Mouse (Mus musculus): Measurements from ENCODE around the gene 1810049J17Rik. TPM values are rescaled to one million over a fixed set of nuclear protein-coding genes. Genes with fewer than 3 reads are reported as not detected.

Gene 1810049J17Rik
- total RNA-seq, 1 experiment from 2014 or later, result not detected

GRCm38 (mm10) chr15:12354281-12354810 is 32.6 kb upstream of the 1810049J17Rik start:
- no peak for ATAC-seq (replicated peaks; ENCODE audit: insufficient number of reproducible peaks, low FRiP score, low TSS enrichment, poor library complexity, severe bottlenecking)

DNA sequence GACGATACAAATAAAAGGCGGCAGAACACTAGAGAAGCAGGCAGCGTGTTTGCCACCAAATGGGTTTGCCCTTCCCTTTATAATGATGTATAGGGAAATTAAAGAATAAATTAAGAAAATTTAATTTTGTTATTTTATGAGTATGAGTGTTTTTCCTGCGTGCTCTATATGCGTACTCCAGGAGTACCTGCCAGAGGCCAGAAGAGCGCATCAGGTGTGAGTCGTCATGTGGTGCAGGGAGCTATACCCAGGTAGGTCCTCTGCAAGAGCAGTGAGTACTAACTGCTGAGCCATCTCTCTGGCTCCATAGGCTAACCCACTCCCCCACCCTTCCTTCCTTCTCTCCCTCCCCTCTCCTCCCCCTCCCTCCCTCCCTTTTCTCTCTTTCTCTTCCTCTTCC is 29.8 kb upstream of the 1810049J17Rik start:
- ATAC-seq (replicated peaks; ENCODE audit: insufficient number of reproducible peaks, low FRiP score, low TSS enrichment, poor library complexity, severe bottlenecking), result no peak

GRCm38 (mm10) chr15:12349840-12350239 is 28.1 kb upstream of the 1810049J17Rik start:
- ATAC-seq (replicated peaks; ENCODE audit: insufficient number of reproducible peaks, low FRiP score, low TSS enrichment, poor library complexity, severe bottlenecking), result no peak

DNA sequence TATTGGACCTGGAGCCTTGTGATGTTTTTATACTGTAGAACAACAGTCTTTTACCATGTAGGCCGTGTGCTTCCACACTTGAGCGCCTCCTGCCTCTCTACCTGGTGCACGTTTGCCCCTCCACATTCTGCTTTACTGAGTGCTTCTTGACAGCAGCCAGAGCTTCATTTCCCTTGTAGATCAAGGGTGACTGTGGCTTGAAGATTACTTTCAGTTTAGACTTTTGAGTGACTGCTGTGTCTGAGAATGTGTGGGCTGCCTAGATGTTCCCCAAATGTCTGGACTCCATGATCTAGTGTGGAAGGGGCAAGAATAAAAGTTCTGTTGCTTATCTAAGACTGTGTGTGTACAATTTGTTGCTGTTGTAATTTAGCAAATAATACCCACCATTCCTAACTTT is 27.3 kb upstream of the 1810049J17Rik start:
- no peak for ATAC-seq (replicated peaks; ENCODE audit: insufficient number of reproducible peaks, low FRiP score, low TSS enrichment, poor library complexity, severe bottlenecking)

GRCm38 (mm10) chr15:12346916-12347315 is 25.2 kb upstream of the 1810049J17Rik start:
- no peak for ATAC-seq (replicated peaks; ENCODE audit: insufficient number of reproducible peaks, low FRiP score, low TSS enrichment, poor library complexity, severe bottlenecking)

- no peak for ATAC-seq (replicated peaks; ENCODE audit: insufficient number of reproducible peaks, low FRiP score, low TSS enrichment, poor library complexity, severe bottlenecking)
Measured at GRCm38 (mm10) chr15:12341401-12341758, 19.7 kb upstream of the 1810049J17Rik start.

DNA sequence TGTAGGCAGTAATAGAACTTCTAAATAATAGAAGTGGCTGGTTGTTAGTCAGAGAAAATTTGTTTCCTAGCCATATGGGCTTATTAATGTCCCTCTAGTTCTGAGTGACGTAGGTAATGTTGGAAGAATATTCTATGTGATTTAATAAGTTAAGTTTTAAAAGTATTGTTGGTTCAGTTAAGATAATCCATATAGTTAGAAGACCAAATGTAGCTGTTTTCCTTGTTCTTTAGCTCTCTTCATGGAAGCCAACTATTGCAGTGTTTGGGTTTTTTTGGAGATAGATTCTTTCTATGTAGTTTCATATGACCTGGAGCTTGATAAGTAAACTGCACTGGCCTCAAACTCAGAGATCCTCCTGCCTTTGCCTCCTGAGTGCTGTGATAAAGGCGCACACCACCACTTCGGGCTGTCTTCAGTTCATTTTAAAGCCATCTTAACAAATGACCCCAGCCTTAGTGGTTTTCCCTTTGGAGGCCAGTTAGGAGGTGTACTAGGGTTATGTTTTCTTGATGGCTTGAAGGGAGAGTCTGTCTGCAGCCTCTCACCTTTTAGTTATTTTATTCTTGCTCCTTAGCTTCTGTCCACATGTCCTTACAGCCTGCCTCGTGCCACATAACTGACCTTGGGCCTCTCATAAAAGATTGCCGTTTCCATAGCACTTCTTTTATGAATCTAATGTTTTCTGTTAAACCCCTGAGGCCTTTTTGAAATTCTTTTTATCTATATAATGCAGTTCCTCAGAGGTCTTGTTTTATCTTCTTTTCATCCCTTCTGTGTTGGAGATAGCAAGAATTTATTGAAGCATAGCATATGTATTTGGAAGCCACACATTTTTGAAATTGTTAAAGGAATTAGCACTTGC is 19.1 kb upstream of the 1810049J17Rik start:
- ATAC-seq (replicated peaks; ENCODE audit: insufficient number of reproducible peaks, low FRiP score, low TSS enrichment, poor library complexity, severe bottlenecking), result no peak

DNA sequence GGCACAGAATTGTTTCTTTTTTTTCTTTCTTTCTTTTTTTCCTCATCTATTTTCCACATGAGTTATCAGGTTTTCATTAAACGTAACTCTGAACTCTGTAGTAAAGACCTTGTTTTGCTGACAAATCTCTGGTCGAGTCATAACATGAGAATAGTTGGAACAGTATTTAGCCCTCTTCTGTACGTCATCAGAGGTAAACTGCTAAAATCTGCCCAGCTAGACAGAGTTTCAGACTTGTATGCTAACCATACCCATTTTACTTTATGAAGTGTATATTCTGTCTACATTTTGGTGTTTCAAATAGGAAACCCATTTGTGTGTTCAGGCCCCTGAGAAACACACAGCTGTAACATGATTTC is 16.1 kb upstream of the 1810049J17Rik start:
- ATAC-seq (replicated peaks; ENCODE audit: insufficient number of reproducible peaks, low FRiP score, low TSS enrichment, poor library complexity, severe bottlenecking), result no peak

GRCm38 (mm10) chr15:12337030-12337778 is 15.5 kb upstream of the 1810049J17Rik start:
- no peak for ATAC-seq (replicated peaks; ENCODE audit: insufficient number of reproducible peaks, low FRiP score, low TSS enrichment, poor library complexity, severe bottlenecking)

- no peak for ATAC-seq (replicated peaks; ENCODE audit: insufficient number of reproducible peaks, low FRiP score, low TSS enrichment, poor library complexity, severe bottlenecking)
Measured at GRCm38 (mm10) chr15:12334381-12334780, 12.7 kb upstream of the 1810049J17Rik start.

DNA sequence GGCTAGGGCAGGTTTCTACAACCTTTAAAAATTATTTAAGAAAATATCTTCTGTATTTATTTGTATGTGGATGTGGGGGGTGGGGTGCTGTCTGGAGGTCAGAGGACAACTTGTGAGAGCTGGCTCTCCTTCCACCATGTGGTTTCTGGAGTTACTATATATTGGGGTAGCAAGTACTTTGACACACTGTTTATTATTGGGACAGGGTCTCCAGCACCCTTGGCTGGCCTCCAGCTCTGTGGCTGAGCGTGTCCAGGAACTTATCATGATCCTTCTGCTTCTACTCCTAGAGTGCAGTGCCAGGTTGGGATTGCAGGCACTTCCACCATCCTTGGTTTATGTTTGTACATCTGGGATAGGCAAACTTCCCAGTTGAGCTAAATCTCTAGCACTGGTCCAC is 9.6 kb upstream of the 1810049J17Rik start:
- ATAC-seq (replicated peaks; ENCODE audit: insufficient number of reproducible peaks, low FRiP score, low TSS enrichment, poor library complexity, severe bottlenecking), result no peak

GRCm38 (mm10) chr15:12330892-12331291 is 9.2 kb upstream of the 1810049J17Rik start:
- ATAC-seq (replicated peaks; ENCODE audit: insufficient number of reproducible peaks, low FRiP score, low TSS enrichment, poor library complexity, severe bottlenecking), result no peak

DNA sequence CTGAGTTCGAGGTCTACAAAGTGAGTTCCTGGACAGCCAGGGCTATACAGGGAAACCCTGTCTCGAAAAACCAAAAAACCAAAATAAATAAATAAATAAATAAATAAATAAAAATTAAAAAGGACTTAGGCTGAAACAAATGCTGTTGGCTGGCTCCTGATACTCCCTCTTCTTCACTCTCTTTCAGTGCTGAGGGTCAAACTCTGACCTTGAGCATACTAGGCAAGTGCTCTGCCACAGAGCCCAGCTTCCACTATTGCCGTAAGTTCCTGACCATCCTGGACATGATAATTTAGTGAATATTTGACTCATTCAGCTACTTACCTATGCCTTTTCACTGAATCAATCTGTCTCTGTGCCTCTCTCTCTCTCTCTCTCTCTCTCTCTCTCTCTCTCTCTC is 8.7 kb upstream of the 1810049J17Rik start:
- ATAC-seq (replicated peaks; ENCODE audit: insufficient number of reproducible peaks, low FRiP score, low TSS enrichment, poor library complexity, severe bottlenecking), result no peak

- ATAC-seq (replicated peaks; ENCODE audit: insufficient number of reproducible peaks, low FRiP score, low TSS enrichment, poor library complexity, severe bottlenecking), result no peak
Measured at GRCm38 (mm10) chr15:12324326-12324725, 2.6 kb upstream of the 1810049J17Rik start.

GRCm38 (mm10) chr15:12322676-12323402 is 1.1 kb upstream of the 1810049J17Rik start:
- no peak for ATAC-seq (replicated peaks; ENCODE audit: insufficient number of reproducible peaks, low FRiP score, low TSS enrichment, poor library complexity, severe bottlenecking)

DNA sequence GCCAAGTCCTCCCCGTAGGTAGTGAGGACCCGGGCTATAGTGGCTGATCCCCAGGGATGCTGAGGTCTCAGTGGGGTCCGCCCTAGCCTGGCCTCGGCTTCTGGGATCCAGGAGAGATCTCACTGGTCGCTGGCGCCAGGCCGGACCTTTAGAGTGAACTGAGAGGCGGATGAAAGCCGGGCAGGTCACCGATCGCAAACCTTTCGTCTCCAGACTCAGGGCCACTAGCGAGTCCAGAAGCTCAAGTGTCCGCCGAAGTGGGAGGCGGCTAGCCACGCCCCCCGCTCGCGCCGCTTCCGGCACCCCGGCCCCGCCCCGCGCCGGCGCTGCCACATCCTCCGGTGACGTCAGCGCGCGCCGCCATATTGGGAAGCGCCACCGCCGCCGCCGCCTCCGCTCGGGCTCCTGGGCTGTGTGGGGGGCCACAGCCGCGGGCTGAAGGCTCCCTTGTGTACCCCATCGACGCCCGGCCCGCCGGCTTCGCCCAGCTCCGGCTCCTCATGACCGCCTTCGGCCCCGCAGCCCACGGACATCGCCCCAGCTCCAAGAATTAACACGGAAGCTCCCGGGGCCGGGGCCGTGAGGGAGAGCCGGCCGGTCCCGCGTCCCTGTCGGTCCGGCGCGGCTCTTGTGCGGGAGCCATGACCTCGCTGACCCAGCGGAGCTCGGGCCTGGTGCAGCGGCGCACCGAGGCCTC is 460 bp downstream of the 1810049J17Rik start, which contains the start of gene Golph3:
Gene Golph3 (plus strand): TSS at position 360 of the 697 bp plus-strand sequence.
- peak; percentile 75 for ATAC-seq (replicated peaks; ENCODE audit: insufficient number of reproducible peaks, low FRiP score, low TSS enrichment, poor library complexity, severe bottlenecking)

DNA sequence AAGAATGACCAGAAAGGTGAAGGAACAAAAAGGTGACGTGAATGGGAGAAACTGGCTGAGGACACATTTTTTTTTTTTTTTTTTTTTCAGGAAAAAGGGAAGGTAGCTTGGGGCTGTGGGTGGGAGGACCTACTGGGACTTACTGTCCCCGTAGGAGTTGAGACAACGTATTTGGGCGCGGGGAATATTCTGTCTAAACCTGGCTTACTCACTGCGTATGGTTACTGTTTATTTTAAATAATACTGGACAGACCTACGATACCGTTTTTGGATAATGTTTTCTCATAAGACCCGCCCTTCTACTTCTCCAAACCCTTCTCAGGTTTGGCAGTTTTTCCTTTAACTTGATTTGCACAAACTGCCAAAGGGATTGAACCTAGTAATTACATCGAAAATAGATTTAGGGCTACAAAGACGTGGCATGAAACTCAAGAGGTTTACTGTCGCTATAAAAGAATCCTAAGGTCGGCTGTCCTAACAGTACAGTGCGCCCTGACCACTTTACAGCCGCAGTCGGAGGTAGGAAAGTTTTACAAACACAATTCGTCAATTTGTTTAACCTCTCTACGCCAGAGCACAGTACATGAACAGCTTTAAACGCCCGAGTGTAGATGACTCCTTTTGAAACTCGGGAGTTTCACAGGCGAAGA is 1.1 kb downstream of the 1810049J17Rik start:
- no peak for ATAC-seq (replicated peaks; ENCODE audit: insufficient number of reproducible peaks, low FRiP score, low TSS enrichment, poor library complexity, severe bottlenecking)

- ATAC-seq (replicated peaks; ENCODE audit: insufficient number of reproducible peaks, low FRiP score, low TSS enrichment, poor library complexity, severe bottlenecking), result no peak
Measured at GRCm38 (mm10) chr15:12319889-12320288, 1.8 kb downstream of the 1810049J17Rik start.

Measured in monocyte, adult 5-6 weeks (primary cell).